Mouse (Mus musculus) B cell, adult 67 days (primary cell): ENCODE results near the gene Nptx2. TPM values are rescaled to one million over a fixed set of nuclear protein-coding genes. Genes with fewer than 3 reads are reported as not detected.

Experiments used
- total RNA-seq, 2 experiments: library from RNA; stranded (reverse); gene quantifications; 4 replicates each; pipeline ENCODE4 v1.2.4; 2023

Nptx2 gene
- not detected for total RNA-seq

GRCm38 (mm10) chr5:144545653-144546422 lies at the start of gene Nptx2:
Gene Nptx2 (plus strand): TSS chr5:144545902.

Other genes with a start within 250 kb of the Nptx2 start
- gene Baiap2l1, start 187.8 kb upstream of the Nptx2 start, total RNA-seq, result 1 to 10 TPM; 1.4 to 3.6 TPM
- gene Tmem130, start 215.9 kb downstream of the Nptx2 start, total RNA-seq, result not detected
- 100 to 1,000 TPM; 151 to 153 TPM for gene Trrap, start 221.8 kb downstream of the Nptx2 start, total RNA-seq